Mouse (Mus musculus): ENCODE data around the gene Tmc2.
A peak's percentile ranks its signal among the peaks of the same experiment; 100 is the strongest.

The Tmc2 gene

GRCm38 (mm10) chr2:130194894-130195293 lies at the start of gene Tmc2:
Gene Tmc2, plus strand, starts transcription at chr2:130195194.
- no peak for DNase-seq (ENCODE audit: low spot score in 2 of 2)

DNA sequence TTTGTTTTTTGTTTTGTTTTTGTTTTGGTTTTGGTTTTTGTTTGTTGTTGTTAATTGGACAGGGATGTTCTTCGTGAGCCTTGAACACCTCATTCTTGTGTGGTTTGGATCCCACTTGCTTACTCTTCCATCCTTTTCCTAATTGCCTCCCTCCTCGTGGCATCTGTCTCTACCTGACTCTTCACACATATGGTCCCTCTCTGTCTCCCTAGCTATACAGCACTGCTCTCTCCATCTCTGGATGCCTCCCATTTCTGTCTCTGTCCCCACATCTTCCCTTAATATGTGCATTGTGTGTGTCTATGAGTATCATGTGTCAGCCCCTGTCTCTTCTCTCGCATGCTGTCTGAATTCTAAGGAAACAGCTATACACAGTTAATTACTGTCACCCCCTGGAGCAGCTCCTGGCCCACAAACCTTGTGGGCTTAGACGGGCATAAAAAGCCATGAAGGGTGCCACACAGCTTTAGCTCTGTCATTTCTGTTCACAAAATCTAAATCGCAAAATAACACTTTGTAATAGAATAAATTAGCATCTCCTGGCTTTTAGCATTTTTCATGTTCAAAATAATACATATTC lies 48.8 kb upstream of the Tmc2 start:
- no peak for DNase-seq (ENCODE audit: low spot score in 2 of 2)

GRCm38 (mm10) chr2:130155171-130155570 lies 39.8 kb upstream of the Tmc2 start:
- no peak for DNase-seq (ENCODE audit: low spot score in 2 of 2)

DNA sequence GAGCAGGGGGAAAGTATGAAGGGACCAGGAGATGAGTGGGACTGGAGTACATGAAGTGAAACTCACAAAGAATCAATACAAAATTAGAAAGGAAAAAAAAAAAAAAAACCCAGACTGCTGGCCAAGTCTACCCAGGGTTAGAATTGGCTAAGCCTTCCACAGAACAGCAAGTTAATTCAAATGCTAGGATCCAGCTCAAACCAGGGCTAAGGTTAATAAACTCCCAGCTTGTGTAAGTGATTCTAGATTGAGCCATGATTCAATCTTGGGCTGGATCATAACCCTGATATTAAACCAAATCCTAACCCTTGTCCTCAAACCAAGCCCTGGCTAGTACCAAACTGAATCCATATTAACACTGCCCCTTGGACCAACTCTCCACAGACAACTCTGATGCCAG lies 39.1 kb upstream of the Tmc2 start:
- DNase-seq (ENCODE audit: low spot score in 2 of 2): no peak

GRCm38 (mm10) chr2:130157231-130158087 lies 37.5 kb upstream of the Tmc2 start:
- DNase-seq (ENCODE audit: low spot score in 2 of 2): no peak

DNA sequence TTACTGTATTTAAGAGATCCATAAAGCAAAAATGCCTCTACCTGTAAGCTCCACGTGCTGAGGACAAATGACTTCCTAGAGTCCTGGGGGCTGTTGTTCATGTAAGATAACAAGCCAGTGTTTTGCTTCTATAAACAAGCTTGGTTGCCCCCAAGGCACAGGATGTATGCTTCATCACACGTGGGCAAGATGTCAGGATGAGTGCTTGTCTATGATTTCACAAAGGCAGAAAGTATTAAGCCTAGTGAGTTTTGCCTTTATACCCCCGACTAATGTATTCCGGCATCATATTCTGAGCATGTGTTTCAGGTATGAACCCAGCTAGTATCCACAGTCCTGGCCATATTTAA lies 36.9 kb upstream of the Tmc2 start:
- no peak for DNase-seq (ENCODE audit: low spot score in 2 of 2)

DNA sequence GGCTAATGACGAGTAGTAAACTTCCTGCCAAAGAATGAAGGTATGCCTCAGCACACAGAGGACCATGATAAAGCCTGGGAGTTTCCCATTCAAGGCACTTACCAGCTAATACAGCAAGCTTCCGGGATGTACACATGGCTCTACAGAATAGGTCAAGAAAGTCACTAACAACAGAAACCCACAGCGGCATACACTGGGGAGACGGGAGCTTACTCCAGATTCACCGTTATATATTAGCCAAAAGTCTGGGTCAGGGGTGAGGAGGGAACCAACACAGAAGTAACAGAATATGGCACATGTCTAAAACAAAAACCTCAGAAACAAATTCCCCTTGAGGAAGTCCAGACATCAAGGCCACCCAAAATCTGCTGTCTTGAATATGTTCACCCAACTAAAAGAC lies 32.3 kb upstream of the Tmc2 start:
- no peak for DNase-seq (ENCODE audit: low spot score in 2 of 2)

DNA sequence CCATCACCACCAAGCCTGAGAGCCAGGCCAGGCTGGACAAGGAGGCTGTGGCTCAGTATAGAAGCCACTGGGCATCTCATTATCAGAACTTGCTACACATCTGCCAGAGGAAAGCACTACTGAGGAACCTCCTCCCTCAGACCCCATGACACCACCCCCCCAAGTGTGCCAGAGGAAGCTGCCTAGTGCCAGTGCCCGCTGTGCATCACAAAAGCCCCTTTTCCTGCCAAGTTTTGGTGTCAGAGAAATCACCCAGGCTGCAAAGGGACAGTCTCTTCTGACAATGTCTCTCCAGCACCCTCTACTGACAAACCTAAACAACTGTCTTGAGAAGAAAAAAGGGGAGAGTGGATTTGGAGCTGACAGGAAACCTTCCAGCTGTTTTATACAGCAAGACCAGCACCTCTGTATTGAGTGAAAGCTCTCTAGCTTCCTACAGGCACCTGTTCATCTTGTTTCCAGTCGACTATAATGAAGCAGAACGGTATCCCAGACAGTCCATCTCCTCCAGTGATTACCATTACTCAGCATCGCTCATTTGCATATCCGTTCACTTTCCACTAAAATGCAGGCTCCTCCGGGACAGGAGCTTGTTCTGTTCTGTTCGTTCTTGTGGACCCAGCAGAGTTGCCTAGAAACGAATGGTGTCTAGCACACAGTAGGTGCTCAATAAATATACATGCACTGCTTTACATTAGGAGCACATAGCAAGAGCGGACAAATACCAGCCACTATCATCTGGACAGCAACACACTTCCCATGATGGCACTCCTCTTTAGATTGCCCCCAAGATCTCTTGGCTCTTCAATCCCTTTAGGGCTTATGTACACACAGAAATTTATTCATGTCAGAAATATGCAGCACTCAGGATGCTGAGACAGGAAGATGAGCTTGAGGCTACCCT lies 28.4 kb upstream of the Tmc2 start:
- no peak for DNase-seq (ENCODE audit: low spot score in 2 of 2)

- peak in 1 of 2 experiments; percentile 29 for DNase-seq (ENCODE audit: low spot score in 2 of 2)
Measured at GRCm38 (mm10) chr2:130167861-130168260, 27.1 kb upstream of the Tmc2 start.

DNA sequence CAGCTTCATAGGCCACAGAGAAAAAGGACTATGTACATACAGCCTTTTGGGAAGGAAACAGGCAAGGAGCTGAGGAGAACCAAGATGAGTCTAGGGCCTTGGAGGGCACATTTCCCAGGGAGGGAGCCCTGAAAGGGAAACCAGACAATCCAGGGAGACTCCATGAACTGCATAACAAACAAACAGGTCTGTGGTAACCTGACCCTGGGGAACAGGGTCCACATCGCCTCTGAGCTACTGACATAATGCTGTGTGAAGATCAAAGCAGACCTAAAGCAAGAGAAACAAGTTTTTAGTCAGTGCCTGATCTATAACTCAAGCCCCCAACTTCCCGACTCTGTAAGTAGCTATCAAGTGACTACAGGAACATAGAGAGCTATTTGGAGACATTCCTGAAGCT lies 23.3 kb upstream of the Tmc2 start:
- no peak for DNase-seq (ENCODE audit: low spot score in 2 of 2)

- no peak for DNase-seq (ENCODE audit: low spot score in 2 of 2)
Measured at GRCm38 (mm10) chr2:130176820-130177219, 18.2 kb upstream of the Tmc2 start.

GRCm38 (mm10) chr2:130178381-130178705 lies 16.7 kb upstream of the Tmc2 start:
- DNase-seq (ENCODE audit: low spot score in 2 of 2): no peak

GRCm38 (mm10) chr2:130178706-130179506 lies 16.1 kb upstream of the Tmc2 start, which contains the start of gene Snrpb:
Gene Snrpb, minus strand, starts transcription at chr2:130179403.
- DNase-seq (ENCODE audit: low spot score in 2 of 2): peak; percentile 85 to 88

- DNase-seq (ENCODE audit: low spot score in 2 of 2): no peak
Measured at GRCm38 (mm10) chr2:130179507-130180019, 15.4 kb upstream of the Tmc2 start.

DNA sequence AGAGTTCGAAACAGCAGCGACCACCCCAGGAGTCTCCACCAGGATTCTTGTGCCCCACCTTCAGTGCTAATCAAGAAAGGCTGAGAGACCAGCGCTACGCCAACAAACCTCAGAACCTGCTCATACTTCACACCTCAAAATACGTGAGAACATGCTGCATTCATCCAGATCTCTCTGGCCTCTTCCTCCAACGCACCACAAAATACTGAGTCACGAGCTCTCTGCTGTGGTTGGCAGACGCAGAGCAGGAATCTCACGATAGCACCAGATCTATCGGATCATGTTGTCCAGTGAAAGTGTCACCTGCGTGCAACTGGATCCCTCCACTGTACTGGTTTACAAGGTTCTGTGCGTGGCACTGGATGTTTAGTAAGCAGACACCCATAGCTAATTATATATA lies 6.6 kb upstream of the Tmc2 start:
- DNase-seq (ENCODE audit: low spot score in 2 of 2): no peak

- peak in 1 of 2 experiments; percentile 40 for DNase-seq (ENCODE audit: low spot score in 2 of 2)
Measured at GRCm38 (mm10) chr2:130200961-130201360, 6.0 kb downstream of the Tmc2 start.

DNA sequence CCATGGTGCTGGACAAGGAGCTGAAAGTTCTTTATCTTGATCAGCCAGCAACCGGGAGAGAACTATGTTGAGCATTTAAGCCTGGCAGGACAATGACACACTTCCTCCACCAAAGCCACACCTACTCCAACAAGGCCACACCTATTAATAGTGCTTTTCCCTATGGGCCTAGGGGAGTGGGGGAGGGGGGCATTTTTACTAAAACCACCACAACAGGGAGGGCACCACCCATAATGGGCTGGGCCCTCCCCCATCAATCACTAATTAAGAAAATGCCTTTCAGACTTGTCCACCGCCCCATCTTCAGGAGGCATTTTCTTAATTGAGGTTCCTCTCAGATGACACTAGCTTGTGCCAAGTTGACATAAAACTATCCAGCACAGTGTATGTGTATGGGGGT lies 12.4 kb downstream of the Tmc2 start:
- DNase-seq (ENCODE audit: low spot score in 2 of 2): no peak

GRCm38 (mm10) chr2:130207996-130208395 lies 13.0 kb downstream of the Tmc2 start:
- no peak for DNase-seq (ENCODE audit: low spot score in 2 of 2)

GRCm38 (mm10) chr2:130209636-130210035 lies 14.6 kb downstream of the Tmc2 start:
- DNase-seq (ENCODE audit: low spot score in 2 of 2): no peak

DNA sequence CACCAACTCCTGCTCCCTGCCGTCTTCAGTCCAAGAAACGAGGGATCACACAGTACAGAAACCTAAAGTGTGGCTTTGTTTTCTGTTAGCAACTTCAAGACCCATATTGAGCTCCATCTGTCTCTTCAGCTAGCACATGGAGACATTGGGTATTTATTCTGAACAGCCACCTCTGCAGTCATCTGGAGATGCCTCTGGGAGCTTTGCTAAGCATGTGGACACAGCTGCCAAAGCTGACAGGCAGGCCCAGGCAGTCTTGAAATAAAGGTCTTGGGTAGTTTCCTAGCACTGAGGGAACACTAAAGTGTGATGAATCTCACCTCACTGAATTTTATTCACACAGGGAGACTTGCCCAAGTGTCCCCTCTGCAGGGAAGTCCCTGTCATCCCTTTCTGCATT lies 16.6 kb downstream of the Tmc2 start:
- no peak for DNase-seq (ENCODE audit: low spot score in 2 of 2)

GRCm38 (mm10) chr2:130246912-130247311 lies 51.9 kb downstream of the Tmc2 start:
- no peak for DNase-seq (ENCODE audit: low spot score in 2 of 2)

All from urinary bladder, postnatal 4 days (tissue).